Mouse (Mus musculus): ENCODE measurements around the gene Fah. TPM values are rescaled to one million over a fixed set of nuclear protein-coding genes. Genes with fewer than 3 reads are reported as not detected.

The Fah gene
- polyA plus RNA-seq, 1 experiment: 987 TPM

DNA sequence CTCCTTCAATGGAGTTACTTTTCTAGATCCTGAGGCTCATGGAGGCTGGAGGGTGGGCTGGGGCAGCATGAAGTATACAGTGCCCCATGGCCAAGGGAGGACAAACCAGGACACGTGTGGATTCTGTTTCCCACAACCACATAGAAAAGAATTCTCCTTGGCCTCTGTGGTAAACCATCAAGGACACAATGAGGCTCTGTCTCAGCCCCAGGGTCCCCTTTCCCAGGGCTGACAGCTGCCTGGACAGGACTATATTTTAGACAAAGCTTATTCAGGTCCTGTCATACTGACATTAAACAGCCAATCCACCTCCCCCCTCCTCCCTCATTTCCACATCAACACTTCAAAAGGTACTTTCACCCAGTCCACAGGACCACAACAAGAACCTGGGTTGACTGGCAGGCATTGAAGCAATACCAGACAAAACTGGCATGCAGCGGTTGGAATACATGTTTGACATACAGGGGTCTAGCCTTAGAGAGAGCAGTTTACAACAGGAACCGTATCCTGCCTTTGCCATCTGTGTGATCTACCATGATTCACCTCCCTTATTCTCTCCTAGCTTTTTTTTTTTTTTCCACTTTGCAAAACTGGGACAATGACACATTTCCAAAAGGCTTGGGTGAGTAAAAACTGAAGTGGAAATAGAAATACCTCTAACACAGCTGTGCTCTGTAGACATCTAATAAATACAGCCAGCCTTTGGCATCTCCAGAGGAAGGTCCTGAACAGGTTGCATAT is 20.0 kb downstream of the Fah start:
- WGBS: 78% methylated on average over 3 of the region's 3 CpGs
- no peak overlapping the region for H3K27ac ChIP-seq (ENCODE audit: insufficient read depth, low read depth, low read length)
- TF ChIP-seq CTCF (conservative IDR thresholded peaks at IDR 0.05; ENCODE audit: insufficient read depth, insufficient read length, low read depth, low read length) (no peak), POLR2A (IDR thresholded peaks at IDR 0.05; ENCODE audit: low read depth, low read length) (no peak)
- H3K4me3 ChIP-seq (ENCODE audit: insufficient read depth, low read depth, low read length): no peak overlapping the region
- H3K36me3 ChIP-seq (ENCODE audit: control insufficient read depth, insufficient read depth, low read length): no peaks in the 10 kb centered on the region; the same call in 1 of the 2 replicates
- no peaks in the 10 kb centered on the region for H3K27me3 ChIP-seq (replicated peaks; ENCODE audit: control insufficient read depth, insufficient read depth, low read length)
- H3K4me1 ChIP-seq (ENCODE audit: control insufficient read depth, insufficient read depth, low read length): no peaks in the 10 kb centered on the region
- DNase-seq: no peak

DNA sequence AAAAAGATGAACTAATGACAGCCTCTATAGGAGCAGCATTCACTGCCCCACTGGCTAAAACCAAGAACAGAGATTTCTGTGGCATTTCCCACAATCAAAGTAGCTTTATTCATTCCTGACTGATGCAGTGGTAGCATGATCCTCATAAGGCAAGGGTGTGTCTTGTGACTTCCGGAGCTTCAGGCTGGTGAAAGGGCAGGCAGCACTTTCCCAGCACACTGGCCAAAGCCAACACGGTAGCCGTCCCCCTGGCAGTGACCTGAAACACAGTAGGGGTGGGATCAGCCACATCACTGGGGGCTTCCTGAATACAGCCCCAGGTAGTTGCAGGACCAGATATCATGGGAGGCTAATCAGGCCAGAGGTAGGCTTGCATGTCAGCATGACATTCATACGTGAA is 21.4 kb downstream of the Fah start:
- no peak overlapping the region for H3K27ac ChIP-seq (ENCODE audit: insufficient read depth, low read depth, low read length)
- no peak overlapping the region for H3K4me3 ChIP-seq (ENCODE audit: insufficient read depth, low read depth, low read length)
- no peak for TF ChIP-seq POLR2A (IDR thresholded peaks at IDR 0.05; ENCODE audit: low read depth, low read length)
- no peak for TF ChIP-seq CTCF (conservative IDR thresholded peaks at IDR 0.05; ENCODE audit: insufficient read depth, insufficient read length, low read depth, low read length)
- no peak for DNase-seq
- no peaks in the 10 kb centered on the region; the same call in 1 of the 2 replicates for H3K36me3 ChIP-seq (ENCODE audit: control insufficient read depth, insufficient read depth, low read length)
- no peaks in the 10 kb centered on the region for H3K4me1 ChIP-seq (ENCODE audit: control insufficient read depth, insufficient read depth, low read length)
- WGBS: 81% methylated on average over 4 of the region's 4 CpGs
- no peaks in the 10 kb centered on the region for H3K27me3 ChIP-seq (replicated peaks; ENCODE audit: control insufficient read depth, insufficient read depth, low read length)

DNA sequence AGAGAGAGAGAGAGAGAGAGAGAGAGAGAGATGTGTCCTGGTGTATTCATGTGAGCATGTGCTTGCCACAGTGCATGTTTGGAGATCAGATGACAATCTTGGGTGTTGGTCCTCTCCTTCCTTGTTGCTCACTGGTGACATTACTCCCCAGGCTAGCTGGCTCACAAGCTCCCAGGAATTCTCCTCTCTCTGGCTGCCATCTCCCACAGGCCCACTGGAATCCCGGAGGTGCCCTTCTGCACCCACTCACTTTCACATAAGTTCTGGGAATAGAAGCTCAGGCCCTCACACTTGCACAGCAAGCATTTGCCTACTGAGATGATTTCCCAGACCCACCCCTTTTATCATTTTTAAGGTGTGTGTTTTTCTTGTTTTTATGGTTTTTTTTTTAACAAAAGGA is 26.8 kb downstream of the Fah start:
- no peak for TF ChIP-seq CTCF (conservative IDR thresholded peaks at IDR 0.05; ENCODE audit: insufficient read depth, insufficient read length, low read depth, low read length)
- no peak for TF ChIP-seq POLR2A (IDR thresholded peaks at IDR 0.05; ENCODE audit: low read depth, low read length)
- no peak overlapping the region for H3K27ac ChIP-seq (ENCODE audit: insufficient read depth, low read depth, low read length)
- 79% methylated on average over 1 of the region's 1 CpGs for WGBS
- no peak overlapping the region for H3K4me3 ChIP-seq (ENCODE audit: insufficient read depth, low read depth, low read length)
- no peaks in the 10 kb centered on the region for H3K36me3 ChIP-seq (ENCODE audit: control insufficient read depth, insufficient read depth, low read length)
- no peak for DNase-seq
- no peaks in the 10 kb centered on the region for H3K4me1 ChIP-seq (ENCODE audit: control insufficient read depth, insufficient read depth, low read length)
- no peaks in the 10 kb centered on the region for H3K27me3 ChIP-seq (replicated peaks; ENCODE audit: control insufficient read depth, insufficient read depth, low read length)

DNA sequence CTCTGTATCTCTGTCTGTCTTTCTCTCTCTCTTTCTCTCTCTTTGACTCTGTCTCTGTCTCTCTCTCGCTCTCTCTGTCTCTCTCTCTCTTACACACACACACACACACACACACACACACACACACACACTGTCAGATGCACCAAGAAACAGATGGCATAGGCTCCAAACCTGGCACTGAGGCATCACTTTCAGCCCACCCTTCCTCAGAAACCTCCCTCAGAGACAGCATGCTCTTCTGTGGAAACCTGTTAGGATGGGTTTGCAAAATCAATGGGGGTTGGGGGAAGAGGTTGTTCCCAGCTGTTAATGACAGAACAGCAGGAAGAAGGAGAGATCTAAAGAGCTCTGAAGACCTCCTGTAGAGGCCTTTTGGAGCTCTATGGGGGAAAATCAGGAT is 27.7 kb downstream of the Fah start:
- H3K4me3 ChIP-seq (ENCODE audit: insufficient read depth, low read depth, low read length): no peak overlapping the region
- H3K4me1 ChIP-seq (ENCODE audit: control insufficient read depth, insufficient read depth, low read length): no peaks in the 10 kb centered on the region
- H3K27me3 ChIP-seq (replicated peaks; ENCODE audit: control insufficient read depth, insufficient read depth, low read length): no peaks in the 10 kb centered on the region
- H3K36me3 ChIP-seq (ENCODE audit: control insufficient read depth, insufficient read depth, low read length): no peaks in the 10 kb centered on the region
- DNase-seq: no peak
- no peak overlapping the region for H3K27ac ChIP-seq (ENCODE audit: insufficient read depth, low read depth, low read length)
- no peak for TF ChIP-seq CTCF (conservative IDR thresholded peaks at IDR 0.05; ENCODE audit: insufficient read depth, insufficient read length, low read depth, low read length)
- TF ChIP-seq POLR2A (IDR thresholded peaks at IDR 0.05; ENCODE audit: low read depth, low read length): no peak
- WGBS: 100% methylated on average over 1 of the region's 1 CpGs

DNA sequence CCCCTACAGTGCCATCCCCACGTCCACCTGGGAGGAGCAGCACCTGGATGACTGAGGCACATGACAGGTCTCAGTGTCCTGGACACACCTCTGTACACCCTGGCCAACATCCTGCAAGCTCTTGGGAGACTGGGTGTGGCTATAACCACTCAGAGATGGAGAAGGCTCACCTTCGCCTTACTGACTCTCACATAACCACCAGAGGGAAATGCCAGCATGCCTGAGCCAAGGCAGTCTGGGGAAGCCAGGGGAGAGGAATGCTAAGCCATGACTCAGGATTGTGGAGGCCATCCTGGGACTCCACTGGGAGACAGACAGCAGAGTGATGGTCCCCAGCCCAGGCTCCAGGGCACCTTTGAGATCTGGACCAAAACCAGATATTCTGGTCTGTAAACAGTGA is 29.5 kb downstream of the Fah start:
- H3K4me1 ChIP-seq (ENCODE audit: control insufficient read depth, insufficient read depth, low read length): no peaks in the 10 kb centered on the region
- H3K27me3 ChIP-seq (replicated peaks; ENCODE audit: control insufficient read depth, insufficient read depth, low read length): no peaks in the 10 kb centered on the region
- no peaks in the 10 kb centered on the region for H3K36me3 ChIP-seq (ENCODE audit: control insufficient read depth, insufficient read depth, low read length)
- WGBS: 77% methylated on average over 2 of the region's 2 CpGs
- no peak overlapping the region for H3K27ac ChIP-seq (ENCODE audit: insufficient read depth, low read depth, low read length)
- TF ChIP-seq CTCF (conservative IDR thresholded peaks at IDR 0.05; ENCODE audit: insufficient read depth, insufficient read length, low read depth, low read length) (no peak), POLR2A (IDR thresholded peaks at IDR 0.05; ENCODE audit: low read depth, low read length) (no peak)
- no peak overlapping the region for H3K4me3 ChIP-seq (ENCODE audit: insufficient read depth, low read depth, low read length)
- DNase-seq: no peak

DNA sequence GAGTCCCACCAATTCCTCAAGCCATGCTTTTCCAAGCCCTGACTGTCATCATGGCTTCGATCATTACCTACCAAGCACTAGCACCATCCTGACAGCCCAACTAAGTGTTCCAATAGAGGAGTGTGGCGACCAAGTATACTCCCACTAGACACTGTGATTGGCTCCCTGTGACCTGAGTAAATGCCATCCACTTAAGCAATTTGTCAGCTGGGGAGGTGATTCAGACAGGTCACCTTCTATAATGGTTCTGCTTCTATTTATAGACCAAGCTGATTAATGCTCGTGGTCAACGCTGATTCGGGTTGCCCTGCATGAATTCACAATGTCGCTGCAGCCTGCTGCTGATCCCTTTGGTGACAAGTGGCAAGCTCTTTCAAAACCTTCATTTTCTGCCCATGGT is 40.3 kb downstream of the Fah start:
- DNase-seq: peak; percentile 32
- peaks cover 3% of the 10 kb centered on the region; the same call in 1 of the 2 replicates for H3K4me1 ChIP-seq (ENCODE audit: control insufficient read depth, insufficient read depth, low read length)
- H3K27ac ChIP-seq (ENCODE audit: insufficient read depth, low read depth, low read length): 0 out of 2 replicates have a peak overlapping the region, but pooled peaks have one; percentile 11
- H3K27me3 ChIP-seq (replicated peaks; ENCODE audit: control insufficient read depth, insufficient read depth, low read length): no peaks in the 10 kb centered on the region
- no peak for TF ChIP-seq POLR2A (IDR thresholded peaks at IDR 0.05; ENCODE audit: low read depth, low read length)
- no peak overlapping the region for H3K4me3 ChIP-seq (ENCODE audit: insufficient read depth, low read depth, low read length)
- no peaks in the 10 kb centered on the region for H3K36me3 ChIP-seq (ENCODE audit: control insufficient read depth, insufficient read depth, low read length)
- 53% methylated on average over 6 of the region's 6 CpGs for WGBS

DNA sequence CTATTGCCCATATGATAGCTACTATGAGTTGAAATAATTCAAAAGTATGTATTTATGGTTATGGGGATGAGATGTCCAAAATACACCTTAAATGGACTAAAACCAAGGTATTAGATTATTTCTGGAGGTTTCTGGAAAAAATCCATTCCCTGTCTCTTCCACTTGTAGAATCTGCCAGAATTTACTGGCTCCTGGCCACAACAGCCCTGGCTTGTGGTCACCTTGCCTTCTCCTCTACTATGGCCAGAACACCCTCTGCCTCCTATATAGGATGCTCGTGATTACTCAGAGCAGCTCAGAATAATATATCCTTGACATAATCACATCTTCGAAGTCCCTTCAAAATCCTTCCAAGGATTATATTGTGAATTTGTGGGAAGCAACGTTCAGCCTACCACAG is 42.3 kb downstream of the Fah start:
- Histone ChIP-seq H3K36me3 (ENCODE audit: control insufficient read depth, insufficient read depth, low read length) (no peaks in the 10 kb centered on the region), H3K4me3 (ENCODE audit: insufficient read depth, low read depth, low read length) (no peak overlapping the region), H3K27ac (ENCODE audit: insufficient read depth, low read depth, low read length) (no peak overlapping the region), H3K4me1 (ENCODE audit: control insufficient read depth, insufficient read depth, low read length) (peaks cover 3% of the 10 kb centered on the region; the same call in 1 of the 2 replicates), H3K27me3 (replicated peaks; ENCODE audit: control insufficient read depth, insufficient read depth, low read length) (no peaks in the 10 kb centered on the region)
- 76% methylated on average over 3 of the region's 3 CpGs for WGBS
- TF ChIP-seq POLR2A (IDR thresholded peaks at IDR 0.05; ENCODE audit: low read depth, low read length): no peak
- TF ChIP-seq CTCF (conservative IDR thresholded peaks at IDR 0.05; ENCODE audit: insufficient read depth, insufficient read length, low read depth, low read length): no peak
- DNase-seq: no peak

Measured in kidney, adult 2 months (tissue).